Mouse (Mus musculus) hindbrain, embryonic 14.5 days (tissue): ENCODE results near the gene Gm42688. TPM values are rescaled to one million over a fixed set of nuclear protein-coding genes. Genes with fewer than 3 reads are reported as not detected.

Experiments used
- ATAC-seq: fragments of 200-750 bp; cut with Nextera tagmentation; 2 replicates; pipeline ENCODE4 v1.8.0; 2017; ENCODE audit warnings: moderate number of reproducible peaks, mild to moderate bottlenecking, moderate TSS enrichment, moderate library complexity; ENCODE audit not compliant: low FRiP score
- DNase-seq: peaks from one replicate; pipeline ENCODE4 v3.0.0-alpha.2; 2015; ENCODE audit warnings: low spot score
- H3K27ac ChIP-seq: fragments of 300-500 bp; sonication (generic); 2 replicates; pipeline ENCODE4 v1.5.1; 2014; ENCODE audit warnings: mild to moderate bottlenecking, moderate library complexity
- H3K27me3 ChIP-seq: fragments of 300-500 bp; sonication (generic); 2 replicates; pipeline ENCODE4 v1.6.1; 2014; ENCODE audit warnings: mild to moderate bottlenecking, low read length, mixed read lengths; ENCODE audit not compliant: control insufficient read depth, insufficient read depth
- H3K36me3 ChIP-seq: fragments of 300-500 bp; sonication (generic); replicated peaks from 2 replicates; pipeline ENCODE4 v1.6.1; 2014; ENCODE audit not compliant: control insufficient read depth, insufficient read depth
- H3K4me1 ChIP-seq: fragments of 300-500 bp; sonication (generic); replicated peaks from 2 replicates; pipeline ENCODE4 v1.6.1; 2014; ENCODE audit warnings: antibody characterized with exemption, low read length, mixed read lengths; ENCODE audit not compliant: control insufficient read depth, insufficient read depth
- H3K4me2 ChIP-seq: fragments of 300-500 bp; sonication (generic); replicated peaks from 2 replicates; pipeline ENCODE4 v1.6.1; 2014; ENCODE audit warnings: mild to moderate bottlenecking, moderate library complexity
- H3K4me3 ChIP-seq: fragments of 300-500 bp; sonication (generic); replicated peaks from 2 replicates; pipeline ENCODE4 v1.5.1; 2014; ENCODE audit warnings: mild to moderate bottlenecking, low read length
- H3K9ac ChIP-seq: fragments of 300-500 bp; sonication (generic); 2 replicates; pipeline ENCODE4 v1.6.1; 2014
- H3K9me3 ChIP-seq: fragments of 300-500 bp; sonication (generic); 2 replicates; pipeline ENCODE4 v1.6.1; 2016; ENCODE audit warnings: low read length; ENCODE audit not compliant: control insufficient read depth
- WGBS: fragments of 180-500 bp; shearing (Covaris S2); extraction: QIAGEN DNeasy Blood & Tissue Kit; methylation state at CpG from one replicate; pipeline ENCODE4 v1.1.7; 2014; 5-methylcytosine and 5-hydroxymethylcytosine counted together
- polyA plus RNA-seq: library from polyadenylated mRNA; unstranded; fragments of >200 nt; fragmentation: Nextera tagmentation; extraction: Ambion mirVana; gene quantifications from 2 replicates; pipeline ENCODE4 v1.2.1, GENCODE M21; 2014

Gm42688 gene
- polyA plus RNA-seq, 1 experiment from 2014 or later: 4.9 TPM

GRCm38 (mm10) chr6:83142211-83142731 is 40.9 kb downstream of the Gm42688 start:
- 7% methylated on average over 39 of the region's 41 CpGs for WGBS
- DNase-seq: no peak
- peaks cover 27% of the 10 kb centered on the region for H3K4me1 ChIP-seq
- peak overlapping the region; percentile 58 for H3K9ac ChIP-seq
- no peaks in the 10 kb centered on the region for H3K9me3 ChIP-seq
- H3K36me3 ChIP-seq: no peaks in the 10 kb centered on the region
- H3K4me3 ChIP-seq: peak overlapping the region; percentile 33
- H3K27me3 ChIP-seq: no peaks in the 10 kb centered on the region
- H3K4me2 ChIP-seq: peak overlapping the region; percentile 60
- H3K27ac ChIP-seq: 0 out of 2 replicates have a peak overlapping the region, but pooled peaks have one; percentile 14
- ATAC-seq: no peak; the same call in 1 of the 2 replicates

- H3K9ac ChIP-seq: no peak overlapping the region
- H3K4me1 ChIP-seq: peaks cover 21% of the 10 kb centered on the region
- peak overlapping the region; percentile 60; the same call in 1 of the 2 replicates for H3K4me2 ChIP-seq
- no peaks in the 10 kb centered on the region; the same call in 1 of the 2 replicates for H3K36me3 ChIP-seq
- DNase-seq (no peak), ATAC-seq (no peak)
- no peaks in the 10 kb centered on the region for H3K27me3 ChIP-seq
- peak overlapping the region; percentile 33; the same call in 1 of the 2 replicates for H3K4me3 ChIP-seq
- WGBS: 40% methylated on average over 11 of the region's 11 CpGs
- no peaks in the 10 kb centered on the region for H3K9me3 ChIP-seq
- H3K27ac ChIP-seq: no peak overlapping the region
Measured at GRCm38 (mm10) chr6:83142886-83143285, 41.5 kb downstream of the Gm42688 start.

GRCm38 (mm10) chr6:83145209-83145608 is 43.8 kb downstream of the Gm42688 start:
- Histone ChIP-seq H3K27me3 (no peaks in the 10 kb centered on the region), H3K4me3 (no peak overlapping the region), H3K4me2 (no peak overlapping the region), H3K36me3 (peaks cover 4% of the 10 kb centered on the region), H3K27ac (no peak overlapping the region), H3K9ac (no peak overlapping the region), H3K9me3 (no peaks in the 10 kb centered on the region), H3K4me1 (peaks cover 14% of the 10 kb centered on the region)
- 84% methylated on average over 2 of the region's 2 CpGs for whole genome bisulfite sequencing
- no peak for DNase-seq
- no peak for ATAC-seq

- no peak overlapping the region for H3K9ac ChIP-seq
- peaks cover 4% of the 10 kb centered on the region for H3K36me3 ChIP-seq
- DNase-seq (no peak), ATAC-seq (no peak)
- no peaks in the 10 kb centered on the region for H3K9me3 ChIP-seq
- 78% methylated on average over 9 of the region's 9 CpGs for WGBS
- H3K4me2 ChIP-seq: no peak overlapping the region
- H3K27me3 ChIP-seq: no peaks in the 10 kb centered on the region
- H3K27ac ChIP-seq: no peak overlapping the region
- H3K4me3 ChIP-seq: no peak overlapping the region
- peaks cover 14% of the 10 kb centered on the region for H3K4me1 ChIP-seq
Measured at GRCm38 (mm10) chr6:83145805-83146204, 44.4 kb downstream of the Gm42688 start.

DNA sequence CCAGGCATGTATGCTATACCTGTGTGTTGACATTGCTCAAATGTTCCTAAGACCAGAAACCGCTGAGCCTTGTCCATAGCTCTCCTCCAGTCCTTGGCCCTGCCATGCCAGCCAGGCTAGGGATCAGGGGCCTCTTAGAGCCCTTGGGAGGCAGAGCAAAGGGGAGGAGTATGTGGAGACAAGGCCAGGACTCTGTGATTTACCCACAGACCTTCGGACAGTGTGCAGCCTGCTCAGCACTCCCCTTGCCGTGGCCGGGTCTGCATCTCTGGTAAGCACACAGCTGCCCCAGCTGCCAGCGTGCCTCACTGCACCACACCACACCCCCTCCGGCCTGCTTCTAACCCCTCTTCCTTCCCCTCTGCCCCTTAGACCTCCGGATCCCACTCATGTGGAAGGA is 45.9 kb downstream of the Gm42688 start:
- Histone ChIP-seq H3K4me3 (no peak overlapping the region), H3K9me3 (no peaks in the 10 kb centered on the region), H3K4me1 (peaks cover 8% of the 10 kb centered on the region), H3K36me3 (peaks cover 4% of the 10 kb centered on the region), H3K4me2 (no peak overlapping the region), H3K9ac (no peak overlapping the region), H3K27me3 (no peaks in the 10 kb centered on the region), H3K27ac (no peak overlapping the region)
- no peak for DNase-seq
- WGBS: 45% methylated on average over 7 of the region's 7 CpGs
- ATAC-seq: no peak

DNA sequence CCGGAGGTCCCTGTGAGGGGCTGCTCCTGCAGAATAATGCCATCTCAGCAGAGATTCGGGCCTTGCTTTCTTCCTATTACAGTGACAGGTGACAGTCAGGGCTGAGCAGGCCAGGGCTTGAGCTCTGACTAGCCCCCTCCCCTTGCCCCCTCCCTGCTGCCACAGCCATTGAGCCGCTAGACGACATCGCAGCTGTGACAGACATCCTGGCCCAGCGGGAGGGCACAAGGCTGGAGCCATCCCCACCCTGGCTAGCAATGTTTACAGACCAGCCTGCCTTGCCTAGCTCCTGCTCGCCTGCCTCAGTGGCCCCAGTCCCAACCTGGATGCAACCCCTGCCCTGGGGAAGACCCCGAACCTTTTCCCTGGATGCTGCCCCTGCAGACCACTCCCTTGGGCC is 50.3 kb downstream of the Gm42688 start:
- Histone ChIP-seq H3K9ac (no peak overlapping the region), H3K27me3 (no peaks in the 10 kb centered on the region), H3K4me2 (no peak overlapping the region), H3K9me3 (no peaks in the 10 kb centered on the region), H3K4me1 (peaks cover 14% of the 10 kb centered on the region), H3K36me3 (peaks cover 4% of the 10 kb centered on the region), H3K4me3 (no peak overlapping the region), H3K27ac (no peak overlapping the region)
- 25% methylated on average over 8 of the region's 8 CpGs for WGBS
- ATAC-seq (no peak), DNase-seq (no peak)

- H3K4me3 ChIP-seq: no peak overlapping the region
- WGBS: 84% methylated on average over 12 of the region's 12 CpGs
- H3K9ac ChIP-seq: no peak overlapping the region
- H3K4me1 ChIP-seq: peaks cover 14% of the 10 kb centered on the region
- H3K36me3 ChIP-seq: peaks cover 4% of the 10 kb centered on the region
- ATAC-seq (no peak), DNase-seq (no peak)
- H3K9me3 ChIP-seq: no peaks in the 10 kb centered on the region
- no peak overlapping the region for H3K4me2 ChIP-seq
- H3K27ac ChIP-seq: no peak overlapping the region
- H3K27me3 ChIP-seq: no peaks in the 10 kb centered on the region
Measured at GRCm38 (mm10) chr6:83153038-83153437, 51.6 kb downstream of the Gm42688 start.

GRCm38 (mm10) chr6:83153485-83153884 is 52.1 kb downstream of the Gm42688 start:
- ATAC-seq: no peak
- H3K9ac ChIP-seq: no peak overlapping the region
- 84% methylated on average over 5 of the region's 5 CpGs for WGBS

GRCm38 (mm10) chr6:83155552-83156238 is 54.3 kb downstream of the Gm42688 start:
- ATAC-seq (peak; percentile 5; the same call in 1 of the 2 replicates), DNase-seq (no peak)
- peak overlapping the region; percentile 86 for H3K4me2 ChIP-seq
- H3K4me1 ChIP-seq: peaks cover 14% of the 10 kb centered on the region
- H3K27me3 ChIP-seq: peaks cover 10% of the 10 kb centered on the region
- no peaks in the 10 kb centered on the region for H3K36me3 ChIP-seq
- H3K9me3 ChIP-seq: no peaks in the 10 kb centered on the region
- WGBS: 9% methylated on average over 23 of the region's 23 CpGs
- H3K4me3 ChIP-seq: peak overlapping the region; percentile 61
- peak overlapping the region; percentile 38; the same call in 1 of the 2 replicates for H3K27ac ChIP-seq
- peak overlapping the region; percentile 66 for H3K9ac ChIP-seq

More at GRCm38 (mm10) chr6:83153485-83153884, 52.1 kb downstream of the Gm42688 start:
- H3K9me3 ChIP-seq: no peaks in the 10 kb centered on the region
- peaks cover 4% of the 10 kb centered on the region; the same call in 1 of the 2 replicates for H3K36me3 ChIP-seq
- no peaks in the 10 kb centered on the region for H3K27me3 ChIP-seq
- H3K4me3 ChIP-seq: no peak overlapping the region
- H3K4me2 ChIP-seq: no peak overlapping the region
- H3K27ac ChIP-seq: no peak overlapping the region
- DNase-seq: no peak
- H3K4me1 ChIP-seq: peaks cover 14% of the 10 kb centered on the region
